Mouse (Mus musculus): ENCODE data around the gene Tead2. TPM values are rescaled to one million over a fixed set of nuclear protein-coding genes. Genes with fewer than 3 reads are reported as not detected.

Gene Tead2
- polyA plus RNA-seq, 1 experiment from 2014 or later = 26.8 TPM

GRCm38 (mm10) chr7:45277136-45277760, 61.7 kb downstream of the Tead2 start, which contains the start of gene Slc6a21:
Gene Slc6a21 (plus strand): TSS chr7:45277513.
- no peak within 1 kb of the TSS for H3K27ac ChIP-seq (replicated peaks)
- H3K4me3 ChIP-seq (ENCODE audit: low read depth, low read length) = peak within 1 kb of the TSS; percentile 31
- H3K9ac ChIP-seq (ENCODE audit: low read length) = 0 out of 2 replicates have a peak within 1 kb of the TSS, but pooled peaks have one; percentile 0
- DNase-seq (ENCODE audit: low spot score) = peak; percentile 88
- H3K36me3 ChIP-seq (ENCODE audit: control insufficient read depth, insufficient read depth, low read length) = no peaks in the 10 kb centered on the region
- no peaks in the 10 kb centered on the region for H3K4me1 ChIP-seq (replicated peaks; ENCODE audit: control insufficient read depth, insufficient read depth)
- H3K9me3 ChIP-seq (ENCODE audit: control insufficient read depth, low read length) = no peaks in the 10 kb centered on the region
- H3K4me2 ChIP-seq (replicated peaks; ENCODE audit: low read depth) = peak within 1 kb of the TSS; percentile 49
- 6% methylated on average over 44 of the region's 44 CpGs for WGBS
- no peaks in the 10 kb centered on the region for H3K27me3 ChIP-seq (ENCODE audit: control insufficient read depth, insufficient read depth, low read length)
- peak; percentile 85 for ATAC-seq (ENCODE audit: low FRiP score, low TSS enrichment)
- no peak for TF ChIP-seq EP300 (optimal IDR thresholded peaks at IDR 0.05)
- peak; percentile 89 for TF ChIP-seq CTCF (IDR thresholded peaks at IDR 0.05; ENCODE audit: low read depth)

Small RNA genes lying within 50 kb of the gene (microRNA-seq; reads per million reads assigned to microRNA genes)
- not detected for gene Mir7055

Other genes with a start within 250 kb of the Tead2 start
- gene Cpt1c, start 240.9 kb upstream of the Tead2 start, polyA plus RNA-seq (2015; fragmentation: Nextera tagmentation; extraction: Ambion mirVana) = 5.6 and 7.3 TPM in 2 replicates
- gene Prmt1, start 229.2 kb upstream of the Tead2 start, polyA plus RNA-seq (2015; fragmentation: Nextera tagmentation; extraction: Ambion mirVana) = 181 and 185 TPM in 2 replicates
- 55.7 and 59.8 TPM in 2 replicates for gene Irf3, start 218.1 kb upstream of the Tead2 start, polyA plus RNA-seq (2015; fragmentation: Nextera tagmentation; extraction: Ambion mirVana)
- 23.0 and 23.4 TPM in 2 replicates for gene Bcl2l12, start 217.0 kb upstream of the Tead2 start, polyA plus RNA-seq (2015; fragmentation: Nextera tagmentation; extraction: Ambion mirVana)
- gene Scaf1, start 199.4 kb upstream of the Tead2 start, polyA plus RNA-seq (2015; fragmentation: Nextera tagmentation; extraction: Ambion mirVana) = 14.9 and 18.6 TPM in 2 replicates
- gene Rras, start 197.8 kb upstream of the Tead2 start, polyA plus RNA-seq (2015; fragmentation: Nextera tagmentation; extraction: Ambion mirVana) = 81.5 and 87.2 TPM in 2 replicates
- 3.4 and 3.8 TPM in 2 replicates for gene Prr12, start 162.9 kb upstream of the Tead2 start, polyA plus RNA-seq (2015; fragmentation: Nextera tagmentation; extraction: Ambion mirVana)
- gene Nosip, start 153.3 kb upstream of the Tead2 start, polyA plus RNA-seq (2015; fragmentation: Nextera tagmentation; extraction: Ambion mirVana) = 43.0 and 44.1 TPM in 2 replicates
- gene Prrg2, start 153.1 kb upstream of the Tead2 start, polyA plus RNA-seq (2015; fragmentation: Nextera tagmentation; extraction: Ambion mirVana) = 33.6 and 37.4 TPM in 2 replicates
- 157 and 176 TPM in 2 replicates for gene Rcn3, start 123.5 kb upstream of the Tead2 start, polyA plus RNA-seq (2015; fragmentation: Nextera tagmentation; extraction: Ambion mirVana)
- 76.1 and 76.9 TPM in 2 replicates for gene Fcgrt, start 111.9 kb upstream of the Tead2 start, polyA plus RNA-seq (2015; fragmentation: Nextera tagmentation; extraction: Ambion mirVana)
- gene Rps11, start 91.3 kb upstream of the Tead2 start, polyA plus RNA-seq (2015; fragmentation: Nextera tagmentation; extraction: Ambion mirVana) = 1,142 and 1,191 TPM in 2 replicates
- 1,442 and 1,485 TPM in 2 replicates for gene Rpl13a, start 87.0 kb upstream of the Tead2 start, polyA plus RNA-seq (2015; fragmentation: Nextera tagmentation; extraction: Ambion mirVana)
- 0.17 and 1.1 TPM in 2 replicates for gene Gm45713, start 79.5 kb upstream of the Tead2 start, polyA plus RNA-seq (2015; fragmentation: Nextera tagmentation; extraction: Ambion mirVana)
- 2.2 and 2.3 TPM in 2 replicates for gene Flt3l, start 79.3 kb upstream of the Tead2 start, polyA plus RNA-seq (2015; fragmentation: Nextera tagmentation; extraction: Ambion mirVana)
- 48.8 and 49.0 TPM in 2 replicates for gene Pih1d1, start 61.5 kb upstream of the Tead2 start, polyA plus RNA-seq (2015; fragmentation: Nextera tagmentation; extraction: Ambion mirVana)
- gene Aldh16a1, start 61.2 kb upstream of the Tead2 start, polyA plus RNA-seq (2015; fragmentation: Nextera tagmentation; extraction: Ambion mirVana) = 24.6 and 25.6 TPM in 2 replicates
- 0.07 TPM in 1 of 2 replicates, not detected in the other for gene Slc17a7, start 51.8 kb upstream of the Tead2 start, polyA plus RNA-seq (2015; fragmentation: Nextera tagmentation; extraction: Ambion mirVana)
- gene Gfy, start 36.2 kb upstream of the Tead2 start, polyA plus RNA-seq (2015; fragmentation: Nextera tagmentation; extraction: Ambion mirVana) = not detected in 2 replicates
- gene Pth2, start 34.8 kb upstream of the Tead2 start, polyA plus RNA-seq (2015; fragmentation: Nextera tagmentation; extraction: Ambion mirVana) = not detected in 2 replicates
- 0.07 and 0.13 TPM in 2 replicates for gene Ccdc155, start 10.9 kb upstream of the Tead2 start, polyA plus RNA-seq (2015; fragmentation: Nextera tagmentation; extraction: Ambion mirVana)
- 48.4 TPM in 2 replicates for gene Dkkl1, start 3.6 kb upstream of the Tead2 start, polyA plus RNA-seq (2015; fragmentation: Nextera tagmentation; extraction: Ambion mirVana)
- gene Cd37, start 23.4 kb downstream of the Tead2 start, polyA plus RNA-seq (2015; fragmentation: Nextera tagmentation; extraction: Ambion mirVana) = 1.5 and 1.8 TPM in 2 replicates
- 0.07 and 0.18 TPM in 2 replicates for gene Slc6a16, start 25.3 kb downstream of the Tead2 start, polyA plus RNA-seq (2015; fragmentation: Nextera tagmentation; extraction: Ambion mirVana)
- gene Slc6a21, start 61.8 kb downstream of the Tead2 start, polyA plus RNA-seq (2015; fragmentation: Nextera tagmentation; extraction: Ambion mirVana) = not detected in 2 replicates
- 22.7 and 23.7 TPM in 2 replicates for gene Trpm4, start 118.0 kb downstream of the Tead2 start, polyA plus RNA-seq (2015; fragmentation: Nextera tagmentation; extraction: Ambion mirVana)
- gene Hrc, start 119.5 kb downstream of the Tead2 start, polyA plus RNA-seq (2015; fragmentation: Nextera tagmentation; extraction: Ambion mirVana) = 0.80 and 0.85 TPM in 2 replicates
- 6.0 and 7.1 TPM in 2 replicates for gene Ppfia3, start 151.3 kb downstream of the Tead2 start, polyA plus RNA-seq (2015; fragmentation: Nextera tagmentation; extraction: Ambion mirVana)
- gene Lin7b, start 154.8 kb downstream of the Tead2 start, polyA plus RNA-seq (2015; fragmentation: Nextera tagmentation; extraction: Ambion mirVana) = 5.9 and 6.1 TPM in 2 replicates
- gene Snrnp70, start 180.0 kb downstream of the Tead2 start, polyA plus RNA-seq (2015; fragmentation: Nextera tagmentation; extraction: Ambion mirVana) = 73.7 and 78.8 TPM in 2 replicates
- gene Kcna7, start 189.9 kb downstream of the Tead2 start, polyA plus RNA-seq (2015; fragmentation: Nextera tagmentation; extraction: Ambion mirVana) = 0.15 and 0.17 TPM in 2 replicates
- gene Ntf5, start 197.9 kb downstream of the Tead2 start, polyA plus RNA-seq (2015; fragmentation: Nextera tagmentation; extraction: Ambion mirVana) = 1.5 and 1.8 TPM in 2 replicates
- gene Lhb, start 205.1 kb downstream of the Tead2 start, polyA plus RNA-seq (2015; fragmentation: Nextera tagmentation; extraction: Ambion mirVana) = not detected in 2 replicates
- gene Gys1, start 219.1 kb downstream of the Tead2 start, polyA plus RNA-seq (2015; fragmentation: Nextera tagmentation; extraction: Ambion mirVana) = 10.1 and 10.6 TPM in 2 replicates
- 46.2 and 46.7 TPM in 2 replicates for gene Ruvbl2, start 222.3 kb downstream of the Tead2 start, polyA plus RNA-seq (2015; fragmentation: Nextera tagmentation; extraction: Ambion mirVana)
- 3,647 and 3,760 TPM in 2 replicates for gene Ftl1, start 244.1 kb downstream of the Tead2 start, polyA plus RNA-seq (2015; fragmentation: Nextera tagmentation; extraction: Ambion mirVana)

All from stomach, postnatal 0 days (tissue).